Mouse (Mus musculus): ENCODE data around the gene Olfr648.

Gene Olfr648

DNA sequence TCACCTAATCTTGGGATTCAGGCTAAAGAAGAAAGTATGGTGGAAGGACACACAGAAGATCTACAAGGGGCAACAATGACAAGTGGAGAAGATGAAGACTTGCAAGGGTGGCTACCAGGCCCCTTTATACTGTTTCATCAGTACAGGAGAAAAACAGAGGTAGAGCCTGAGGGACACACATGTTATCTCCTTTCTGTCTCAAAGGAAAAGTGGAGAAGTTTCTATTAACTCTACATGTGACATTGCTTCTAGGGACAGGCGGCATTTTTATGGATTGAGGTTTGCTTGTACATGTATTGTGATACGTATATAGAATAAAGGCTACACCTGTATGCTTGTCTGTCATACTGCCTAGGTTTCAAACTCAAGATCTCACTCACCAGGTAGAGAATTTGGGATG is at the start of gene Olfr648:
Gene Olfr648 (minus strand): TSS at position 101 of the 400 bp plus-strand sequence.
- no peak for DNase-seq (ENCODE audit: low read depth)

DNA sequence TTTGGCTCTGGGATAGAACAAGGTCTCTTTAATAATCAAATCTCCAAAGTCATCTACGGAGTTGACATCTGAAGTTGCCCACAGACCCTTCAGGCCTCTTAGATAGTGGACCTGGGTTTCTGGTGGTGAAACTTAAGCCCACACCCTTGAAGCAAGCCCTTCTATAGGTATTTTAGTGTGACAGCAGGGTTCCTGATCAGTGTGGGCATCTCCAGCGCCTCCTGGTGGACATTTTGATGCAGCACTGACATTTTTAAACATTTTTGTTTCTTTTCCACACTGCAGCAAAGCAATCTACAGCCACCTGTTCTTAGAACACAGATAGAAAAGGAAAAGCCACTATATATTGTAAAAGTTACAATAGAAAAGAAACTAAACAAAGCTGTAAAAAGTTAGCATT is 48.0 kb upstream of the Olfr648 start:
- peak; percentile 81 for DNase-seq (ENCODE audit: low read depth)

DNA sequence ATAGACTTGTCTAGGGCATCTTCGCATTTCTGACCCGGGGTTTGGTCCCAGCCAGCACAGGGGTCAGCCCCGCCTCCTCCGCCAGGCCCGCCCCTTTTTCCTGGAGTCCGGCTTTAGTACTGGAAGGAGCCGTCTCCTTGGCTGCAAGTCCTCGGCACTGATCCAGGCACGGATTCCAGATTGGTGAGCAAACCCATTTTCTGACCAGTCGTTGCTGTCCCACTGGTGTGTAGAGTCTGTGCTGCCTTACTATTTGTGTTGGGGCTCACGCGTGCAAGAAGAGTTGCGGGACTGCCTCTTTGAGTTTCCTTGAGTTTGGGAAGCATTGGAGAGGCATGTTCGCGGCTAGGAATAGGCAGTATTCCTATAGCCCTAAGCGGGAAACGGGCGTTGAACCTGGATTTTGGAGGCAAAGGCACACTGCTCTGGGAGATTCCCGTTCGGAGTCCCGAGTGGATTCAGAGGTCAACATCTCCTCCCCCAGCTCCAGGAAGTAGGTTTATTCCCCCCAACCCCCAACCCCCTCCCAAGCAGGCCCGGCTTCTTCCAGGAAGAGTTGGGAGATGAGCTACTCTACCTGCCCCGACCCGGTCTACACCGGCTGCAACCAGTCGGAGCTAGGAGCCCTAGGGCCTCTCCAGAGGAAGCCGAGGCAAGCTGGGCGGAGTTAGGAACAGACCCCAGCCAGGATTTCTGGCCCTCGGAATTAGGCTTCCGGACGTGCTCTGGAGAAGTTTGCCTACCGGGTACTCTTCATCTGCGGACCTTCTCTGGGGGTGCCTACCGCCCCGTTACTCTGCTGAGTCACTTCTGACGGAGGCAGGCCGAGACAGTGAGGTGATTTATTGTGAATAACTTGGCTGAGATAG is 35.7 kb upstream of the Olfr648 start, which contains the start of gene Trim6:
Gene Trim6 (plus strand): TSS at position 93 of the 869 bp plus-strand sequence.
- DNase-seq (ENCODE audit: low read depth) = peak; percentile 26

DNA sequence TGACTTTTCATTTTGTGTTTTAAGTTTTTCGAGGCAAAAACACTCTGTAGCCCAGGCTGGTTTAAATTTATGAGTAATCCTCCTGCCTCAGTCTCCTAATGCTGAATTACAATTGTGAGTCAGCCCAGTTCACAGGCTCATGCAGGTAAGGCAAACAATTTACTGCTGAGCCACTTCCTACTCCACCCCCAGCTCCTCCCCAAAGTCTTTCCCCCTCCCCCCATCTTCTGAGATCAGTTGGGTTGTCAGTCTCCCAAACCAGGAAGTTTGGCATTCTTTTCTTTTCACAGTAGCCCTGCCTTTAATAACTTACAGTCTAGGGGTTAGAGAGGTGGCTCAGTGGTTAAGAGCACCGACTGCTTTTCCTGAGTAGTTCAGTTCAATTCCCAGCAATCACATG is 34.7 kb upstream of the Olfr648 start:
- peak; percentile 42 for DNase-seq (ENCODE audit: low read depth)

DNA sequence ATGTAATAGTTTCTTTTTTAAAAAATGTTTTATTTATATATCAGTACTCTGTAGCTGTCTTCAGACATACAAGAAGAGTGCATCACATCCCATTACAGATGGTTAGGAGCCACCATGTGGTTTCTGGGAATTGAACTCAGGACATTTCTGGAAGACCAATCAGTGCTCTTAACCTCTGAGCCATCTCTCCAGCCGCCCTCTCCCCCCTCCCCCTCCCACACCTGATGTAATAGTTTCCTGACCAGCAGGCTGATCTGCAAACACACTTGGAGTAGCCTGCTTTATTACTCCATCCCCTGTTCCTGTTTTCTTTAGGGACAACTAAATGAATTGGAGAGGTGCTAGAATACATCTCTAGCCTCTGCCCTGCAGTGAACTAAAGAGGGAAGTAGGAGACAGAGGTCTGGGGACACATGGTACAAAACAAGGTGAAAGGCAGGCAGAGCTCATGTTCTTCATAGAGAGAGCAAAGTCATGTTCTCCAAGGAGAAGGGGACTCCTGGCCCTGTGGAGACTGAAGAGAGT is 32.9 kb upstream of the Olfr648 start:
- no peak for DNase-seq (ENCODE audit: low read depth)

DNA sequence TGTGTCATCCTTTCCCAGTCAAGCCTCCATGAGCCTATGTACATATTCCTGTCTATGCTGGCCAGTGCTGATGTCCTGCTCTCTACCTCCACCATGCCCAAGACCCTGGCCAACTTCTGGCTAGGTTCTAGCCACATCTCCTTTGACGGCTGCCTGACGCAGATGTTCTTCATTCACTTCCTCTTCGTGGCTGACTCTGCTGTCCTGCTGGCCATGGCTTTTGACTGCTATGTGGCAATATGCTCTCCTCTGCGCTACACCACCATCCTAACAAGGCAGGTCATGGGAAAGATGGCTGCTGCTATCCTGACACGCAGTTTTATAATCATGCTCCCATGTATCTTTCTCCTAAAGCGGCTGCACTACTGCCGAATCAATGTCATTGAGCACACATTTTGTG is 23.0 kb upstream of the Olfr648 start:
- DNase-seq (ENCODE audit: low read depth) = no peak

DNA sequence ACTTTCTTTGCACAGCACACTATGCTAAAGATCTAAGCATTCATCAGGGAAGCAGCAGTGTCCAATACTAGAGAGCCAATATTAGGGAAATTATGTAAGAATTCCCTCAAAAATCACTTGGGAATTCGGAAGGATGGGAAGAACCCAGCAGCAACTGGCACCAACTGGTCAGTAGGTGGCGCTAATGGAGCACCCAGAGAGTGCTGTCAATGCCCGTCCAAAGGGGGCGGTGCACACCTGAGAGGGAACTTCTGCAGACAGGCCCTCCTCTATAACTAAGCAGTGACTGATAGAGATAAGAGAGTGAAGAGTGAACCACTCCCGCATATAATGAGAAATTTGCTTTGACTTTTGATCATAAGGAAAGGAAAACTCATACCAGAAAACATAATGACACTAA is 16.6 kb upstream of the Olfr648 start:
- peak; percentile 84 for DNase-seq (ENCODE audit: low read depth)

DNA sequence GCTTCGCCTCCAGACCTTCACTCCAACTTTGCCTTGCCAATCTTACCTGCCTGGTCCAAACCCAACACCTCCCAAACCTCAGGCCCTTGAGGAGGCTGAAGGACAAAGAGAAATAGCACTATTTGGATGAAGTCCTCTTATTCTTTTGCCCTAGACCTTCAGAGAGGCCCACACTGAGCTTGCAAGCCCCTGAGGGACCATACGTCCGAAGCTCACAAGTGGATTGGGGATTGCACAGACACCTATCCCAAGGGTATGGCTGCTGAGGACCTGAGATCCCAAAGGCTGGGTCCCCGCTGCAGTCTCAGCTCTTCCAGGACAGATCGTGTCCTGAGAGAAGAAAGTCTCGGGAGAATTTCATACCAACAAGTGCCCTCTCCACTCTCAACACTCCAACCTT is 12.7 kb upstream of the Olfr648 start, which contains the start of gene Olfr649:
Gene Olfr649 (minus strand): TSS at position 101 of the 400 bp plus-strand sequence.
- DNase-seq (ENCODE audit: low read depth) = no peak

DNA sequence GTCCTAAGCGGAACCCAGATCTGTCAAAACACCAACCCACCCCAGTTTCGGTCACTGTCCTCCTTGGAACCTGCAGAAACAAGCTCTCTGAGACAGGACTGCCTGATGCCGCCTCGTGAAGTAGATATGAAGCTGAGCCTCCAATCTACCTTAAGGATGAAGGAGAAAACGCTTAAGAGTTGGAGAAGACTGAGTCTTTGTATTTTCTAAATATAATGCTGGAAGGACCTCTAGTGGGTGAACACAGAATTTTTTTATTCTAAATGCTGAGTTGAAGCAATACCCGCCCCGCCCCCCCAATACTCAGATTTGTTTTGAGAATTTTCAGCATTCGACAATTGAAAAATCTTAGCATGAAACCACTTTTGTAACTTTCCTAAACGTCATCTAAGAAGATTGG is 8.1 kb upstream of the Olfr648 start:
- DNase-seq (ENCODE audit: low read depth) = peak; percentile 34

DNA sequence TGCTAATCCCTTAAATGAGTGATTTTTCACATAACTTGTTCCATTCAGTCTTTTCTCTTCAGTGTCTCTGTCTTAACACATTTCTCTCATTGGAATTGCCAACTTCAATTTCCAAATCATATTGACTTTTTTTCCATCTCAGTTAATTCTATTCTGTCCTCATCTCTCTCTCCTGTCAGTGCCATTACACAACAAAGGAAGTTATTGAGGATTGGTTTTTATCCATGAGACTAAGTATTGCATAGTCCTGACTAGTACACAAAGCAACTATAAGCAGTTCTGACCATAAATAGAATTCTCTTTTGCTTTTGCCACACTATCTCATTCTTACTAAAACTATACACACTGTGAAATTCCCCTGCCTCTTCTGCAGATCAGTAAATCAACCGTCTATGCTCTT is 4.1 kb downstream of the Olfr648 start:
- DNase-seq (ENCODE audit: low read depth) = no peak

DNA sequence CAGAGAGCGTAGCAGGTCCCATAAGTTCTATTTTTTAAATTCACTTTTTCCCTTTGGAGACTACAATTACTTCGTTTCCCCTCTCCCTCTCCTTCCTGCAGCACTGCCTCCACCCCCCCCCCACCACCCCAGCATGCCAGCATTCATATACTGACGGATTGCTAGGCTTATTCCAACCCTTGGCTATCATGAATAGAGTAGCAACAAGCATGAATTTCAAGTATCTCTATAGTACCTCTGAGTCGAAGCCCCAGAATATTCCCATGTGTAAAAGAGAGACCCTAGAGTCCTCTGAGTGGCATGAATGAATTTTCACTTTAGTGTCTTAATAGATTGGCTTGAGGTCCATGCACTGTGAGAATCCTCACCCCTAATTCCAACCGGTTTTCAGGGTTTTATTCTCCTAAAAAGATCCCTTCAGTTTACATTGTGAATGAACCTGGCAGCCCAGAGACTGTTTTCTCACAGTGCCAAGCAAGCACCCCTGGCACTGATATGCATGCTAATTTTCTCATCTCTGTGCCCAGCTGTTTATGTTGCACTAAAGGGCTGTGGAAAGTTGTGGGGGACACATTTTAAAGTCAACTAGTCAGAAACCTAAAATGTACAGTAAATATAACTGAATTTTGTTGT is 4.7 kb downstream of the Olfr648 start:
- no peak for DNase-seq (ENCODE audit: low read depth)

DNA sequence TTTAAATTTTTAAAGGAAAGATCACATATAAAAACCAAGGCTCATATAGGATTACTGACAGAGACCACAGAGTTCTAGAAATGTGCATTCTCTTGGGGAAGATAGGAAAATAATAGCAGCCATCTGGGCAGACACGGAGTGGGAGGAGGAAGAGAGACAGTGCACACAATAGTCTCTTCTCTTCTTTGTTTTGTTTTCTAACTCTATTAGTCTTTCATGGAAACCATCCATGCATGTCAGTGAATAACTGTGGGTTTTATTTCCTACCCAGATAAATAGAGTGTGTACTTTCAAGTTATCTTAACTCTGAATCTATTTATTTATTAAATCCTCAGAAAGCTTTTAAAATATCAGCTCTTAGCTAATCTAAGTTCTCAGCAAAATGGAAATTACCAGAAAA is 8.1 kb downstream of the Olfr648 start:
- no peak for DNase-seq (ENCODE audit: low read depth)

DNA sequence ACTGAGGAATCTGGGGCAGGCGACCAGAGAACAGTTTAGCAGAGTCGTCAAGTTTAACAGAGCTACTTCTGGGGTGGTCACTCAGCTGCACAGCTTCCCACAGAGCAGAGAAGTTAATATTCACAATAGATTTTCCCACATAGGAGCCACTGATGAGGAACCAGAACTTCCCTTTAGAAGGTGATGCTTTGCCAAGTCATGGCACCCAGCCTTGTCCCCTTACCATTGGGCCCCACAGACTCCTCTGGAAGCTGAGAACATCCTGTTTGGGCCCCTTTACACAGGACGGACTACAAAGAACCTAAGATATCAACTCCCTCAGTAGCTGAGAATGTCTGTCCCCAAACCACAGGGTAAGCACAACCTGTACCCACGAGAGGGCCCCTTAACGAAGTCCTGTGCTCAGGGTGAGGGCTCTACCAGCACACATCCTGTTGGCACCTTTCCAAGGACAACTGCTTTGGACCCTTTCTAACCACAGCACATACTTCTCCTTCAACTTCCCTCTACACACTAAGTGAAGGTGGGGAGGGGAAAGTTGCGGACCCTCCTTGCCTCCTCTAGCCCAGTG is 13.5 kb downstream of the Olfr648 start:
- peak; percentile 68 for DNase-seq (ENCODE audit: low read depth)

DNA sequence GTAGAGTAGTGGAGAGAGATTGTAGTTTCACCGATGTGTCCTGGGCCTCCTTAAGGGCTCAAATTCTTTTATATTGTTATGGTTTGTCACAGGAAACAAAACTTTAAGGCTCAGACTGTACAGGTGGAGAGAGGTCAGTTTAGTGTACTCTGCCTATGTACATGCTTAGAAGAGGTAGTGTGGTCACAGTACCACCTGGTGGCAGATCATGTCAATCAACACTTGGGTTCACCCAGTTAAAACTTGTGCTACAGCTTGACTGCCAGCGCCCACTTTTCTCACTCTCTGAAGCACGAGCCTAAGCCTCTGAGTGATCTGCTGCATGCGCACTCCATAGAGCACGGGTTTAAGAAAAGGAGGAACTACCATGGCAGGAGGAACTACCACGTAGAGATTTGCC is 16.1 kb downstream of the Olfr648 start:
- peak; percentile 23 for DNase-seq (ENCODE audit: low read depth)

DNA sequence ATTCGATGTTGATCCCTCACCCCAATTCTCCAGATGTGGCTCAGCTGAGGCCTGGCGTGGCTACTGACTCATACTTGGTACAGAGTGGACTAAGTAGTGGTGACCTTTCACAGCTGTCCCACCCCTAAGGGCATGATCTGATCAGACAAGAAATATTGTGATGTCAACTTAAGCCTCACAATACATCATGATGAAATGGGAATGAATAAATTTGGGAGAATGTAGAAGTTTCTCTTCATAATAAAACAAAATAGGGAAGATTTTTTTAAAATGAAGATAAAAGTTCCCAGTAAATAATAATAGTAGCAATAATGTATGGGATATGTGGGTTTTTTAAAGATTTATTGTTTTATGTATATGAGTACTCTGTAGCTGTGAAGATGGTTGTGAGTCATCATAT is 32.7 kb downstream of the Olfr648 start, which contains the start of gene Ubqlnl:
Gene Ubqlnl (minus strand): TSS at position 101 of the 400 bp plus-strand sequence.
- no peak for DNase-seq (ENCODE audit: low read depth)

DNA sequence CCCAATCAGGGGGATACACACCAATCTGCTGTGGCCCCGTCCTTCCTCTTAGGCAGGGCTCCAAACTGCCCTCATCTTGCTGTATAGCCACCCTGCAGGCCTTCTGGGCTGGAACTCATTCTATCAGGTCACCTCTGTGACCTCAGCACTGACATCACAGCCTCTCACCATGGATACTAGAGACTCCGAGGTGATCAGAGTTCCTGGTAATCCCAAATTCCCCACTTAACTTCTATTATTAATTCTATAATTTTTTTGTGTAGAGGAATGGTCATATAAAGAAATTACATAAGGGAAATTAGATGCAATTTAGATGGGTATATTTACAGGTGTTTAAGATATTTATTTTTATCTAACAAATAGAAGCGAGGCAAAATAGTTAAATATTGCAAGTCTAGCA is 40.0 kb downstream of the Olfr648 start, which contains the start of gene Ubqln3:
Gene Ubqln3 (minus strand): TSS at position 101 of the 400 bp plus-strand sequence.
- no peak for DNase-seq (ENCODE audit: low read depth)

DNA sequence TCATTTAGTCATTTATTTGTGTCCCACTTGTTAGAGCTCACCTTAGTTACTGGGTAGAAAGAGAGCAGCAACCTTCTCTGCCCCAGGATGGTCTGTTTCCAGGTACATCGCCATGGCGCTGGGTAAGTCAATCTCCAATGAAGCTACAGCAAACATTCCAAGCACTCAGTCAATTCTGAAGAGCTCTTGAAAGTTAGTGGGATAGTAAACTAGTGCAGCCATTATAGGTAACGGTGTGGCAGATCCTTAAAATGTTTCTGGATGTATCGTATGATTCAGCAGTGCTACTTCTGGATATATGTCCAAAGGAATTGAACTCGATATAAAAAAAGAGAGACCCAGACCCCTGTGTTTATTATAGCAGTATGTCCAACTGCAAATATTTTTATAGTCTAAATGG is 45.9 kb downstream of the Olfr648 start, which contains the start of gene Olfr643:
Gene Olfr643 (minus strand): TSS at position 101 of the 400 bp plus-strand sequence.
- no peak for DNase-seq (ENCODE audit: low read depth)

DNA sequence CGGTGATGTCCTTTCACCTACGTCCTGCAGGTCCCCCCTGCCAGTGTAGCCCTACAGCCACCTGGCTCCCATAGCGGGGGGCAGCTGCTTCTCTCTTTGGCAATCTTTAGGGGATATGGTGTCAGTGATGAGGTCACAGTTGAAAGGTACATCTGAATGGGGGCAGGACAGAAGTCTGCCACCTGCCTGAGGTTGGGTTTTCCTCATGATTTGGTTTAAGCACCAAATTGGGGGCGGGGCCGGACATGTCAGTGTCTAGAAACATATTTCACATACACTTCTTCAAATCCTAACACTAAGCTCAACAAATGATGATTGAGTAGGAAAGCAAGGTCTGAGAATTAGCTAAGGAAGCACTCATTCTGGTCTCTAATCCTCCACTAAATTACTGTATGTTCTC is 53.5 kb downstream of the Olfr648 start, which contains the start of gene Ubqln5:
Gene Ubqln5 (minus strand): TSS at position 101 of the 400 bp plus-strand sequence.
- DNase-seq (ENCODE audit: low read depth) = no peak

All from naive thymus-derived CD4-positive, alpha-beta T cell, adult 2 months (primary cell).